Mouse (Mus musculus) thymus, postnatal 4 days (tissue): Measurements from ENCODE around the gene Mroh2a.
"Not testable (repeated sequence)": the region's sequence is repeated elsewhere in the genome, so short reads cannot be mapped to it uniquely, and the experiment has no call there.

Experiments used
- DNase-seq: peaks from one replicate; pipeline ENCODE4 v3.0.0; 2021

Mroh2a gene

DNA sequence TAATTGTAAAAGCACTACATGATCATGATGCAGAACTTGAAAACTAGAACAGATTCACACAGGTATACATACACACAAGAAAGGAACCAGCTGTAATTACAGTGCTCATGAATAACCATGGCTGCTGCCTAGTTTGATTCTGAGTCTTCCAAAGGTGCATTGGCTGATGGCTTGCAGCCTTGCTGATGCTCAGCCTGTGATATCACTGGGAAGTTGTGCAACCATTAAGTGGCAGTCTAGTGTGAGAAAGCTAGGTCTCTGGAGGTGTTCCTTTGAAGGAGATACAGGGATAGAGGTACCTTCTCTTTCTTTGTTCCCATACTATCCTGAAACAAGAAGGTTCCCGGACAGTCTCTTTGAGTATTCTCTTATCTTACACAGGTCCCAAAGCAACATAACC is 7.7 kb upstream of the Mroh2a start:
- no peak for DNase-seq

- no peak for DNase-seq
These were observed 6.5 kb upstream of the Mroh2a start for GRCm38 (mm10) chr1:88220336-88220735.

DNA sequence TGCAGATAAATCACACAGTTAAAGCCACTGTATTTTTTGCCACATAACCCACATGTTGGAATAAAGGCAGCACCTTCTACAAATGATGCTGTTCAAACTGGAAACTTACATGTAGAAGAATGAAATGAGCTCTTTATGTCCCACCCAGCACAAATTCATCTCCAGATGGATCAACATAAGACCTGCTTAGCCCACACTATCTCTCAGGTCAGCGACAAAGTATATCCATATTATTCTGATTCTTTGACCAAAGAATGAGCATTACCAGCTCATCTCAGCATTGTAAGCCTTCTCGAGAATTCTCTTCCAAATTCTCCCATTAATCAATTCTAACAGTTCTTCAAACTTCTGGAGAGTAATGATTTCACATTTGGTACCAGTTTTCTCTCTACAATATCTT is 4.6 kb upstream of the Mroh2a start:
- DNase-seq = no peak

GRCm38 (mm10) chr1:88223011-88223515 is 3.7 kb upstream of the Mroh2a start:
- not testable (repeated sequence) for DNase-seq

DNA sequence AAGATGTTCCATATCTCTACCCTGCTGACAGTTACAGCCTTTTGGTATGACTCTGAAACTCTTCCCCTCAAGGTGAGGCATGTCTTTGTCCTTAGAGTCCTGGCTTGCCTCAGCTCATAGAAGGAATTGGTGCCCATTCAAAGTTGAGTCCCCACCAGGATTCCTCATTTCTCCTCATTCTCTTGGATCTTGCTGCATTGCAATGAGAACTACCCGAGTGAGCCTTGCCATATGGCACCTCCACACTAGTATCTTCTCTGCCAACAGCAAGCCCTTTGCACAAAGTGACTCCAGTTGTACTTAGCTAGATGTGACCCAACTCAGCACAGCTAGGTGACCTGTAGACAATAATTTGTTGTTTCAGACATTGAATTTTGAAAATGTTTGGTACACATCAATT is 3.2 kb upstream of the Mroh2a start:
- DNase-seq = peak; percentile 9

DNA sequence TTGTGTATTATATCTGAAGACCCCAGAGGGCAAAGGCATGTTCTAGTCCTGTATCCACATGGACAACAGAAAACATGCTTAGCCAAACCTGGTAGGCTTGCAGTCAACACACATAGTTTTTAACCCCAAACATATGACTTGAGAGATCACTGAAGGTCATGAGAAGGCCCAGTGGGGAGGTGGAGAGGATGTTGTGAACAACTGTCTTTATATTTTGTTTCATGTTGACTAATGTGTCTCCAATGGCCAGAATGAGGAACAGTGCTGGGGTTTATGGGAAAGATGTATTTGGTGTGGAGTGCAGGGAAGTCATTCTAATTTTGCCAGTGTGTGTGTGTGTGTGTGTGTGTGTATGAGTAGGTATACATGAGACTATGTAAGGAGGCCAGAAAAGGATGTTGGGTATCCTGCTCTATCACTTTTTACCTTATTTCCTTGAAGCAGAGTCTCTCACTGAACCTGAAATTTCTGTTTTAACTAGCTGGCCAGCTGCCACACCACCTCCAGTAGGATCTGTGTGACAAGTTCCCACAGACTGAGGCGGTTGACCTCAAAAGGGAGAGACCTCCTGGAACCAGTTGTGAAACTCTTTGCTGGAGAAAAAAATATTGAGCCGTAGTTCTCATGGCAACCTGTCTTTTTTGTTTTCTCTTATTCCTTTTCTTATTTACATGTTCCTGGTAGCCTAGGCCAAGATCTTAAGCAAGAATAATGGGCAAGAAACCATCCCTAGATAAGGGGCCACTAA is 2.6 kb upstream of the Mroh2a start:
- no peak for DNase-seq

- DNase-seq = not testable (repeated sequence)
These were observed 1.5 kb upstream of the Mroh2a start for GRCm38 (mm10) chr1:88225301-88225700.

GRCm38 (mm10) chr1:88225741-88226140 is 1.0 kb upstream of the Mroh2a start:
- DNase-seq = no peak

GRCm38 (mm10) chr1:88227482-88227881 is 696 bp downstream of the Mroh2a start:
- no peak for DNase-seq

DNA sequence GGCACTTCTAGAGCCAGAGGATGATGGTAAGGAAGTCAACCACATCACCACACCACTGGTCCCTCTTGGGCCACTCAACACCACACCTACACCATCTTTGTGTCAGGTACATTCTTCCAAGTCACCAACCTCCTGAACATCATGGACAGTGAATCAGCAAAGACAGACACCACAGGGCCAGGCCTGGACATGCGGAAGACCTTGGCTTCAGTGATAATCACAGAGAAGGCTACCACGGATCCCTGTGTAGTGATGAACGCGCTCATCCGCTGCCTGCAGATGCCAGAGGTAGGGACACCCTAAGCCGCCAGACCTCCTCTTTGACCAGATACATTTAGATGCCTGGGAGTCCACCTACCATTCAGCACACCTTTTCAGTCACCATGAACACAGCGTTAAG is 1.3 kb downstream of the Mroh2a start:
- peak; percentile 9 for DNase-seq

DNA sequence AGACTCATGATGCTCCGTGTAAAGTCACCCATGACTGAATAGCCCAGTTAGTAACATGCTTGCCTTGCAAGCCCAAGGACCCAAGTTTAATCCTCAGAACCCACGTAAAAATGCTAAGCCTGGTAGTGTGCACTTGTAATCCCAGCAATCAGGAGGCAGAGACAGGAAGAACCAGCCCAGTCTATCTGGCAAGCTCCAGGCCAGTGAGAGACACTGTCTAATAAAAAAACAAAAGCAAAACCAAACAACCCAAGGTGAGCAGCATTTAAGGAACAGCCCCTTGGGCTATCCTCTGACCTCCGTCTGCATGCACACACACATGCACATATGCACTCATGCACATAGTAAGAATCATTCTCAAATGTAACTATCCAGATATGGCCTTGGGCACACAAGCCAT is 2.8 kb downstream of the Mroh2a start:
- DNase-seq = no peak

DNA sequence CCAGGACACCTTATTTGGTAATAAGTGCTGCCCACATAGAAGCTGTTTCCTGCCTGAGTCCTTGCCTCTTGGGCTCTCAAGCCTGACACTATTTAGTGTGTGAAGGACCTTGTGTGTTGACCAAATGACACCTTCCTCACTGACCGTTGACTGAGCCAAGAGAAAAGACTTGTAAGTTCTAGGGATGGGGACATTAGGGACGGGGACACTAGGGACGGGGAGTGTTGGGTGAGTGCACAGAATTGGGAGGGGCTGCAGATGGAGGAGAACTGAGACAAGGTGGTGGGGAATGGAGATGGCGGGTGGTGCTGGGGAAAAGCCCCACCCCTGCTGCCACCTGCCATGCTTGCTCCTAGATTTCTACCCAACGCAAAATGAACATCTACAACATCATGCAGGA is 3.2 kb downstream of the Mroh2a start:
- peak; percentile 8 for DNase-seq

DNA sequence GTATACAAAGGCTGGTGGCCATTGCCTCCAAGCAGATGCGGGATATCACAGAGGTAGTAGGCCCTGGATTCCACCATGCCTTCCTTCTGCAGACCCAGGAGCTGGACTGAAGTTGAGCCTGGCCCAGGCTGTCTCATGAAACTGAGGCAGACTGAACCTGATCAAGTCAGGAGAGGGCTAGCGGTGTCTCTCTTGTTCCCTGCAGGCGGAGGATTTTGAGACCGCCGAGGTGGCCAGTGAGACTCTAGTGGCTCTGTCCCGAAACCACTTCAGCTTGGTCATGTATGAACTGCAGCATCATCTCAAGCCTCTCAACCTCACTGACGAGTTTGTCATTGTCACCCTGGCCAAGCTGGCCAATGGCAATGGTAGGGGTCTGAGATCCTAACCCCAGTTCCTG is 3.6 kb downstream of the Mroh2a start:
- DNase-seq = peak; percentile 12

- no peak for DNase-seq
These were observed 4.4 kb downstream of the Mroh2a start for GRCm38 (mm10) chr1:88230981-88231802.

DNA sequence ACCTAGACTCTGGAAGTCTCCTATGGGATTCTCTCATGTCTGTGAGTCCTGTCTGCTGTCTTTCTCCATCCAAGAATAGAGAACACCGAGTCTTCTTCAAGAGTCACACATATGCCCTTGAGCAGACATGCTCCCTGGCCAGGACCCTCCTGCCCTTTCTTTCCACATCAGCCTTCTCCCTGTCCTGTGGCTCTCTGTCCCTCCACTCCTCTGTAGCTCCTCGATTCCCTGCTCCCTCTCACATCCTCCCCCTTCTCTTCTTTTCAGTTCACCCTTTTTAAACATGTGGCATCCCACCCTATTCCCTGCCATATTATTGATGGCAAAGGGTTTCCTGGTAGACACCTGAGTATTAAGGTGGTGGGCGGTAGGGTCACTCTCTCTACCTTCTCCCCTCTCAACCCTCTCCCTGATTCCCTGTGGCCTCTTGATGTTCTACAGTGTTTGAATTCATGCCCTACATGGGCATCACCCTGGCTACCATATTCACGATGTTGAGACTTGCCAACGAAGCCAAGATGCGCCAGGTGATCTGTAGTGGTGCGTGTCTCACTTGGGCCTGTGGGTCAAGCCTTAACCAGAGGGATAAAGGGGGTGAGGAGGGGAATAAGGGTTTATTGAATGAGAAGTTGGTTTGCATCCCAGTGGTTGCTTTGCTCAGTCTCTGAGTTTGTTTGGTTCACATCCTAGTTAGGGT is 5.2 kb downstream of the Mroh2a start:
- DNase-seq = peak; percentile 9

GRCm38 (mm10) chr1:88232664-88233380 is 6.0 kb downstream of the Mroh2a start:
- peak; percentile 12 for DNase-seq

GRCm38 (mm10) chr1:88233421-88234247 is 6.8 kb downstream of the Mroh2a start:
- DNase-seq = peak; percentile 13

- DNase-seq = no peak
These were observed 7.4 kb downstream of the Mroh2a start for GRCm38 (mm10) chr1:88234248-88234610.

GRCm38 (mm10) chr1:88234646-88235045 is 7.9 kb downstream of the Mroh2a start:
- DNase-seq = no peak

DNA sequence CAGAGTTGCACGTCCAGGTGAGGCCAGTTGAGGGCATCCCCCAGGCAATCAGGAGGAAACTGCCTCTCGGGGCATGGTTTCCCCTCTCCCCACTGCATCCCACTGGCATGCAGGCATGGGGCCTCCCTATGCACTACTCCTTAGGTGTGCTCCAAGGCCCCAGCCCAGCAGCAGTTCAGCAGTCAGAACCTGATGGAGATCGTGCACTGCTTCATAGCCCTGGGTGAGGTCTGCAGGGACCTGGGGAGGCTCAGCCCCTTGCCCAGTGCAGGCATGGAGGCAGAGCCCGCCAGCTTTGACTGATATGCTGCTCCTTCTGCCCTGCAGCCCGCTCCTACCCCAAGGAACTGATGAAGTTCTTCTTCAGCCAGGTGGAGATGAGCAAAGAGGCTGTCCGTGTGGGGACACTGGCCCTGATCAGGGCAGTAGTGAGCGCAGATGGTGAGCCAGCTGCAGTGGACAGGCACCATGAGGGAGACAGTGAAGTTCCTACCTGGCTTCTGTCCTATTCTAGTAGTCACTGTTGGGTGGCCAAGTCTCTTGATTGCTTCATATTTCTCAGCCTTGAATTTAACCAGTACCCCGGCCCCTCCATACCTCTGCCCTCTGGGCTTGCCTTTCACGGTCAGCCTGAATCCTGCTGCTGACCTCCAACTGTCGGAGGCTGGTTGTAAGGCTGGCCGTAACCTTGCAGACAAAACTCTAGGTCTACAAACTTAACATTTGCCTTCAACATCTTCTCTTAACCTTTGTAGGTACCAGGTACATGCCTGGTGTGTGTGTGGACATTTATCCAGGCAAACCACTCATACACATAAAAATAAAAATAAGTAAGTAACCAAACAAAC is 8.5 kb downstream of the Mroh2a start:
- DNase-seq = no peak

DNA sequence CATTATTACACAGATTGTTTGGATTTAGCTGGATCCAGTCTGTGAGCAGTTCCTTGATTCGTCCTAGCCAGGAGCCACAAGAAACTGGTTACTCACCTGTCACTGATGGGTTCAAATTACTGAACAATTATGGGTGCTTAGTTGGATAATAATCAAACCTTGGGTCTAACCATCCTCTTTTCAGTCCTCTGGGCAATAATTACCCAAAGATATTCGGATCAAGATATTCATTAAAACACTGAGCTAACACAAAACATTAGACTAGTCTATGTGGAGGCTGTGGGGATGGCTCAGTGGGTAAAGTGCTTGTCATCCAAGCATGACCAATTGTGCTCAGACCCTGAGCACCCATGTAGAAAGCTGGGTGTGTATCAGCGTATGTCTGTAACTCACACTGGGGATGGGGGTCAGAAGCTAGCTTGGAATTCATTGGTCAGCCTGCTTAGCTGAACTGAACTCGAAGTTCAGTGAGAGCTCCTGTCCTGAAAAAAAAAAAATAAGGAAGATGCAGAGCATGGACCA is 9.2 kb downstream of the Mroh2a start:
- no peak for DNase-seq
